16 mouse cellular contexts compared by ENCODE assay signal in the genomic region with DNA sequence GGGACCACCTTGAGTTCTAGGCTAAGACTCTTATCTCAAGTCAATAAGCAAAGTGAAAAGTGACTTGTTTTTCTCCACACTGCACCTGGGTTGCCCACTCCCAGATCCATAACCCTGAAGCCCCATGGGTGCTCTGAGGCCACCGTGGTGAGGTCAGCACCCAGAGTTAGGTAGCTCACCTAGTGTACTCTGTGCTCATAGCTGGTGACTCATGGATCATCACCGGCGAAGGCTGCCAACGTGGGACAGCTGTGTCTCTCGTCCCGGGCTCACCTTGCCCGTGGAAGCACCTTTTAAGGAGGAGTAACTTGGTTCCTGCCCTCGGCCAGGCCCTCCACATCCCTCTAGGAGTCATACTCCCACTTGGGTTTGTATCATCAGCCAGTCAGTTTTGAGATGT. TPM values are rescaled to one million over a fixed set of nuclear protein-coding genes. Genes with fewer than 3 reads are reported as not detected.
A peak's percentile ranks its signal among the peaks of the same experiment; 100 is the strongest.
DNase-seq lines count a peak whose midpoint lies in the region; ATAC-seq and TF ChIP-seq lines count a peak whose summit lies in the region.
"Had no signal": no experiment of that assay in that cellular context is flagged by ENCODE, and none has a peak within 500 bp of the region (broad histone marks: within the 10 kb centered on the region; RNA-seq: fewer than 3 reads in every experiment).

No protein-coding gene starts in this region.

- H3K27me3 ChIP-seq in forebrain, embryonic 10.5 days (ENCODE audit: poor library complexity, severe bottlenecking), result no peaks in the 10 kb centered on the region
- H3K27me3 ChIP-seq in forebrain, embryonic 13.5 days, result no peaks in the 10 kb centered on the region
- no peaks in the 10 kb centered on the region for H3K27me3 ChIP-seq in kidney, adult 2 months (replicated peaks; ENCODE audit: control insufficient read depth, insufficient read depth, low read length)
- no peaks in the 10 kb centered on the region for H3K27me3 ChIP-seq in midbrain, embryonic 13.5 days
- H3K27me3 ChIP-seq in midbrain, postnatal 0 days (ENCODE audit: insufficient read depth, low read length), result no peaks in the 10 kb centered on the region
- no peaks in the 10 kb centered on the region for H3K27me3 ChIP-seq in myocyte (ENCODE audit: control insufficient read depth, insufficient read depth, insufficient read length)
- H3K27me3 ChIP-seq: embryonic facial prominence, embryonic 15.5 days; forebrain, embryonic 15.5 days had no signal

- WGBS in forebrain, embryonic 10.5 days, result 87% methylated on average over 8 of the region's 8 CpGs
- WGBS in forebrain, embryonic 13.5 days, result 90% methylated on average over 8 of the region's 8 CpGs
- WGBS in kidney, adult 2 months, result 59% methylated on average over 8 of the region's 8 CpGs
- WGBS in midbrain, embryonic 13.5 days, result 89% methylated on average over 8 of the region's 8 CpGs
- whole genome bisulfite sequencing in midbrain, postnatal 0 days, result 89% methylated on average over 8 of the region's 8 CpGs

- no peak overlapping the region for H3K4me2 ChIP-seq in forebrain, embryonic 13.5 days
- no peak overlapping the region for H3K4me2 ChIP-seq in midbrain, embryonic 13.5 days (replicated peaks)
- H3K4me2 ChIP-seq in midbrain, postnatal 0 days (ENCODE audit: low read depth, low read length, poor library complexity, severe bottlenecking), result no peak overlapping the region
- no peak overlapping the region for H3K4me2 ChIP-seq in myocyte (ENCODE audit: low read depth)
- H3K4me2 ChIP-seq: embryonic facial prominence, embryonic 15.5 days; forebrain, embryonic 15.5 days had no signal

- no peak for DNase-seq in forebrain, embryonic 10.5 days (ENCODE audit: extremely low spot score, low spot score)
- DNase-seq in kidney, adult 2 months, result no peak
- no peak for DNase-seq in kidney, adult 11 months
- no peak for DNase-seq in midbrain, postnatal 0 days (ENCODE audit: low spot score)
- DNase-seq in cerebellum, adult 9-10 months, result no peak
- DNase-seq: cerebellum, adult 18-20 months; layer of hippocampus, adult 9-11 months; lung, adult 18-20 months; right cerebral cortex, adult 18-20 months had no signal

- TF ChIP-seq CTCF in kidney, adult 2 months (conservative IDR thresholded peaks at IDR 0.05; ENCODE audit: insufficient read depth, insufficient read length, low read depth, low read length), result no peak
- TF ChIP-seq CTCF in midbrain, postnatal 0 days (IDR thresholded peaks at IDR 0.05), result no peak

- no peak overlapping the region for H3ac ChIP-seq in myocyte (ENCODE audit: control insufficient read depth, insufficient read length)

- H3K27ac ChIP-seq in forebrain, embryonic 10.5 days, result peak overlapping the region; percentile 58; the same call in 1 of the 2 replicates
- no peak overlapping the region for H3K27ac ChIP-seq in forebrain, embryonic 13.5 days
- H3K27ac ChIP-seq in kidney, adult 2 months (ENCODE audit: insufficient read depth, low read depth, low read length), result peak overlapping the region; percentile 68
- H3K27ac ChIP-seq in midbrain, embryonic 13.5 days, result peak overlapping the region; percentile 0; the same call in 1 of the 2 replicates
- no peak overlapping the region for H3K27ac ChIP-seq in midbrain, postnatal 0 days (ENCODE audit: low read depth, low read length)
- H3K27ac ChIP-seq: embryonic facial prominence, embryonic 15.5 days; forebrain, embryonic 15.5 days had no signal

- H3K4me3 ChIP-seq in forebrain, embryonic 10.5 days, result no peak overlapping the region
- H3K4me3 ChIP-seq in forebrain, embryonic 13.5 days, result no peak overlapping the region
- no peak overlapping the region for H3K4me3 ChIP-seq in kidney, adult 2 months (ENCODE audit: insufficient read depth, low read depth, low read length)
- H3K4me3 ChIP-seq in midbrain, embryonic 13.5 days (replicated peaks), result no peak overlapping the region
- no peak overlapping the region for H3K4me3 ChIP-seq in midbrain, postnatal 0 days (ENCODE audit: low read depth, low read length)
- H3K4me3 ChIP-seq in myocyte, result no peak overlapping the region
- H3K4me3 ChIP-seq: embryonic facial prominence, embryonic 15.5 days; forebrain, embryonic 15.5 days had no signal

- peaks cover 12% of the 10 kb centered on the region for H3K79me2 ChIP-seq in myocyte (ENCODE audit: control insufficient read depth, insufficient read depth)

- H3K4me1 ChIP-seq in forebrain, embryonic 10.5 days, result peaks cover 34% of the 10 kb centered on the region
- no peaks in the 10 kb centered on the region for H3K4me1 ChIP-seq in forebrain, embryonic 13.5 days
- peaks cover 24% of the 10 kb centered on the region for H3K4me1 ChIP-seq in kidney, adult 2 months (ENCODE audit: control insufficient read depth, insufficient read depth, low read length)
- H3K4me1 ChIP-seq in midbrain, embryonic 13.5 days (replicated peaks), result no peaks in the 10 kb centered on the region
- H3K4me1 ChIP-seq in midbrain, postnatal 0 days (ENCODE audit: insufficient read depth, low read length), result no peaks in the 10 kb centered on the region
- H3K4me1 ChIP-seq: embryonic facial prominence, embryonic 15.5 days; forebrain, embryonic 15.5 days had no signal

- no peaks in the 10 kb centered on the region for H3K9me3 ChIP-seq in forebrain, embryonic 10.5 days
- no peaks in the 10 kb centered on the region for H3K9me3 ChIP-seq in forebrain, embryonic 13.5 days (replicated peaks)
- H3K9me3 ChIP-seq in midbrain, embryonic 13.5 days, result no peaks in the 10 kb centered on the region
- no peaks in the 10 kb centered on the region for H3K9me3 ChIP-seq in midbrain, postnatal 0 days (ENCODE audit: low read length)
- H3K9me3 ChIP-seq: embryonic facial prominence, embryonic 15.5 days; forebrain, embryonic 15.5 days; G1E had no signal

- no peak for ATAC-seq in forebrain, embryonic 13.5 days
- ATAC-seq in midbrain, embryonic 13.5 days, result no peak
- no peak for ATAC-seq in midbrain, postnatal 0 days (ENCODE audit: low FRiP score)
- ATAC-seq: forebrain, embryonic 15.5 days; intestine, embryonic 16.5 days had no signal

- H3K9ac ChIP-seq in forebrain, embryonic 13.5 days, result no peak overlapping the region
- no peak overlapping the region for H3K9ac ChIP-seq in midbrain, embryonic 13.5 days (replicated peaks)
- no peak overlapping the region for H3K9ac ChIP-seq in midbrain, postnatal 0 days (replicated peaks; ENCODE audit: low read length, poor library complexity, severe bottlenecking)
- H3K9ac ChIP-seq: embryonic facial prominence, embryonic 15.5 days; forebrain, embryonic 15.5 days had no signal

- peaks cover 40% of the 10 kb centered on the region for H3K36me3 ChIP-seq in forebrain, embryonic 10.5 days (replicated peaks)
- peaks cover 45% of the 10 kb centered on the region for H3K36me3 ChIP-seq in forebrain, embryonic 13.5 days (ENCODE audit: poor library complexity, severe bottlenecking)
- H3K36me3 ChIP-seq in kidney, adult 2 months (ENCODE audit: control insufficient read depth, insufficient read depth, low read length), result peaks cover 3% of the 10 kb centered on the region
- H3K36me3 ChIP-seq in midbrain, embryonic 13.5 days, result peaks cover 34% of the 10 kb centered on the region
- H3K36me3 ChIP-seq in midbrain, postnatal 0 days (ENCODE audit: insufficient read depth, low read length), result peaks cover 20% of the 10 kb centered on the region
- H3K36me3 ChIP-seq in myocyte (ENCODE audit: control insufficient read depth, insufficient read depth), result peaks cover 27% of the 10 kb centered on the region

- no peak for TF ChIP-seq POLR2A in kidney, adult 2 months (IDR thresholded peaks at IDR 0.05; ENCODE audit: low read depth, low read length)
- no peak for TF ChIP-seq POLR2A in myocyte (IDR thresholded peaks at IDR 0.05; ENCODE audit: insufficient read length, low read depth)

TF ChIP-seq in myocyte, 11 proteins besides CTCF, POLR2A, EP300 and RAD21:
- TF ChIP-seq POLR2AphosphoS2 (IDR thresholded peaks at IDR 0.05; ENCODE audit: insufficient read length, low read depth) (peak; percentile 51), SRF (IDR thresholded peaks at IDR 0.05; ENCODE audit: control insufficient read depth, insufficient read length, low read depth) (no peak), MYOG (IDR thresholded peaks at IDR 0.05; ENCODE audit: control insufficient read depth in 1 of 3, insufficient read depth in 1 of 3, insufficient read length in 2 of 3, low read depth in 2 of 3) (peak in 1 of 3 experiments; percentile 16)

RNA-seq across cellular contexts. Expression of a gene that starts 15.8 kb away (rescaled TPM):
- polyA plus RNA-seq in forebrain, embryonic 10.5 days (2016; fragmentation: Nextera tagmentation; extraction: Ambion mirVana), result 288 and 291 TPM in 2 replicates
- polyA plus RNA-seq in forebrain, embryonic 13.5 days (2015; fragmentation: Nextera tagmentation; extraction: Ambion mirVana), result 234 and 249 TPM in 2 replicates
- polyA plus RNA-seq in kidney, adult 2 months (2012; rRNA removed), result 396 and 408 TPM in 2 replicates
- polyA plus RNA-seq in midbrain, embryonic 13.5 days (2015; fragmentation: Nextera tagmentation; extraction: Ambion mirVana), result 227 and 234 TPM in 2 replicates
- total RNA-seq in midbrain, postnatal 0 days (2014; rRNA removed), result 39.6 and 39.9 TPM in 2 replicates
- polyA plus RNA-seq in midbrain, postnatal 0 days (2015; fragmentation: Nextera tagmentation; extraction: Ambion mirVana), result 182 and 194 TPM in 2 replicates
- polyA plus RNA-seq in myocyte (2012; fragmentation: generic; extraction: Trizol), result 383 TPM

RNA-seq across cellular contexts. Expression of a gene that starts 43.5 kb away (rescaled TPM):
- 7.9 and 8.7 TPM in 2 replicates for polyA plus RNA-seq in forebrain, embryonic 10.5 days (2016; fragmentation: Nextera tagmentation; extraction: Ambion mirVana)
- 6.9 and 8.5 TPM in 2 replicates for polyA plus RNA-seq in forebrain, embryonic 13.5 days (2015; fragmentation: Nextera tagmentation; extraction: Ambion mirVana)
- polyA plus RNA-seq in kidney, adult 2 months (2012; rRNA removed), result 3.8 and 4.1 TPM in 2 replicates
- 6.9 and 8.1 TPM in 2 replicates for polyA plus RNA-seq in midbrain, embryonic 13.5 days (2015; fragmentation: Nextera tagmentation; extraction: Ambion mirVana)
- total RNA-seq in midbrain, postnatal 0 days (2014; rRNA removed), result 23.9 and 31.0 TPM in 2 replicates
- 10.3 and 11.2 TPM in 2 replicates for polyA plus RNA-seq in midbrain, postnatal 0 days (2015; fragmentation: Nextera tagmentation; extraction: Ambion mirVana)
- 4.8 TPM for polyA plus RNA-seq in myocyte (2012; fragmentation: generic; extraction: Trizol)

RNA-seq across cellular contexts. Expression of a gene that starts 57.6 kb away (rescaled TPM):
- polyA plus RNA-seq in forebrain, embryonic 10.5 days (2016; fragmentation: Nextera tagmentation; extraction: Ambion mirVana), result 280 and 284 TPM in 2 replicates
- 200 and 207 TPM in 2 replicates for polyA plus RNA-seq in forebrain, embryonic 13.5 days (2015; fragmentation: Nextera tagmentation; extraction: Ambion mirVana)
- polyA plus RNA-seq in kidney, adult 2 months (2012; rRNA removed), result 98.8 and 132 TPM in 2 replicates
- 204 and 210 TPM in 2 replicates for polyA plus RNA-seq in midbrain, embryonic 13.5 days (2015; fragmentation: Nextera tagmentation; extraction: Ambion mirVana)
- total RNA-seq in midbrain, postnatal 0 days (2014; rRNA removed), result 133 and 142 TPM in 2 replicates
- 154 and 160 TPM in 2 replicates for polyA plus RNA-seq in midbrain, postnatal 0 days (2015; fragmentation: Nextera tagmentation; extraction: Ambion mirVana)
- polyA plus RNA-seq in myocyte (2012; fragmentation: generic; extraction: Trizol), result 461 TPM

Comparison
In these comparisons a context has a peak if more than half of its experiments do, and no peak if none do; other contexts are left out.
1. H3K27ac ChIP-seq: peak in forebrain, embryonic 10.5 days (single experiment), kidney, adult 2 months (single experiment) and midbrain, embryonic 13.5 days (single experiment); none in forebrain, embryonic 13.5 days (single experiment) and midbrain, postnatal 0 days (single experiment).